Mouse (Mus musculus): ENCODE data around the gene Rab40c. TPM values are rescaled to one million over a fixed set of nuclear protein-coding genes. Genes with fewer than 3 reads are reported as not detected.

Gene Rab40c
- polyA plus RNA-seq, 1 experiment from 2014 or later: 19.3 TPM

GRCm38 (mm10) chr17:25913877-25914275 is 5.7 kb downstream of the Rab40c start:
- 43% methylated on average over 1 of the region's 1 CpGs for WGBS
- Histone ChIP-seq H3K27ac (ENCODE audit: low read length) (peak overlapping the region; percentile 10; the same call in 1 of the 2 replicates), H3K9me3 (ENCODE audit: low read length) (no peaks in the 10 kb centered on the region), H3K36me3 (ENCODE audit: insufficient read depth, low read length) (no peaks in the 10 kb centered on the region), H3K4me1 (ENCODE audit: insufficient read depth, low read depth, low read length) (peaks cover 8% of the 10 kb centered on the region; the same call in 1 of the 2 replicates), H3K9ac (replicated peaks; ENCODE audit: low read depth) (no peak overlapping the region), H3K4me3 (ENCODE audit: low read depth, low read length) (no peak overlapping the region), H3K4me2 (replicated peaks; ENCODE audit: low read depth, low read length) (0 out of 2 replicates have a peak overlapping the region, but pooled peaks have one; percentile 9), H3K27me3 (replicated peaks; ENCODE audit: insufficient read depth, low read length) (no peaks in the 10 kb centered on the region)
- ATAC-seq (no peak), DNase-seq (ENCODE audit: low spot score) (peak; percentile 31)
- no peak for TF ChIP-seq CTCF (IDR thresholded peaks at IDR 0.05)
- peak; percentile 56 for TF ChIP-seq EP300 (IDR thresholded peaks at IDR 0.05)

- H3K27ac ChIP-seq (ENCODE audit: low read length): no peak overlapping the region
- peak; percentile 49 for DNase-seq (ENCODE audit: low spot score)
- no peak for ATAC-seq
- WGBS: 62% methylated on average over 14 of the region's 14 CpGs
- H3K4me1 ChIP-seq (ENCODE audit: insufficient read depth, low read depth, low read length): peaks cover 8% of the 10 kb centered on the region; the same call in 1 of the 2 replicates
- H3K27me3 ChIP-seq (replicated peaks; ENCODE audit: insufficient read depth, low read length): no peaks in the 10 kb centered on the region
- H3K4me3 ChIP-seq (ENCODE audit: low read depth, low read length): no peak overlapping the region
- TF ChIP-seq CTCF (IDR thresholded peaks at IDR 0.05): no peak
- no peak for TF ChIP-seq EP300 (IDR thresholded peaks at IDR 0.05)
- H3K9me3 ChIP-seq (ENCODE audit: low read length): no peaks in the 10 kb centered on the region
- H3K9ac ChIP-seq (replicated peaks; ENCODE audit: low read depth): no peak overlapping the region
- no peaks in the 10 kb centered on the region for H3K36me3 ChIP-seq (ENCODE audit: insufficient read depth, low read length)
- 0 out of 2 replicates have a peak overlapping the region, but pooled peaks have one; percentile 9 for H3K4me2 ChIP-seq (replicated peaks; ENCODE audit: low read depth, low read length)
Observed at GRCm38 (mm10) chr17:25913186-25913876, 6.2 kb downstream of the Rab40c start.

DNA sequence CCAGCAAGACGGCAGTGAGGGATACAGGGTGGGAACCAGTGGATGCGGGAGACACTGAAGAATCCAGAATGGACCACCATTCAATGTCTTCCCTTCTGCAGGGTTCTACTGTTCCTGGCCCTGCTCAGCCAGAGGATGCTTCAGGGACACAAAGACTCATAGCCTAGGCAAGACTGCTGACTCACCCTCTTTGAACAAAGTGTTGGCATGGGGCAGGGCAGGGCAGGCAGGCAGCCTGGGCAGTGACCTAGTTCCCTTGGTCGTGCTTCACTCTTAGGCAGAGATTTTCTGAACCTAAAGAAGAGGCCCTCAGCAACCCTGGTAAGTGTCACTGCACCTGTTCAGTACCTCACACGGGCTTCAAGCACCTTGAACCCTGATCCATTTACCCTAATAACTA is 7.7 kb downstream of the Rab40c start:
- TF ChIP-seq CTCF (IDR thresholded peaks at IDR 0.05): no peak
- TF ChIP-seq EP300 (IDR thresholded peaks at IDR 0.05): no peak
- Histone ChIP-seq H3K4me2 (replicated peaks; ENCODE audit: low read depth, low read length) (no peak overlapping the region), H3K9ac (replicated peaks; ENCODE audit: low read depth) (no peak overlapping the region), H3K36me3 (ENCODE audit: insufficient read depth, low read length) (no peaks in the 10 kb centered on the region), H3K4me3 (ENCODE audit: low read depth, low read length) (no peak overlapping the region), H3K9me3 (ENCODE audit: low read length) (no peaks in the 10 kb centered on the region), H3K27me3 (replicated peaks; ENCODE audit: insufficient read depth, low read length) (no peaks in the 10 kb centered on the region), H3K27ac (ENCODE audit: low read length) (no peak overlapping the region), H3K4me1 (ENCODE audit: insufficient read depth, low read depth, low read length) (no peaks in the 10 kb centered on the region; the same call in 1 of the 2 replicates)
- 72% methylated on average over 4 of the region's 4 CpGs for WGBS
- ATAC-seq: peak; percentile 65
- DNase-seq (ENCODE audit: low spot score): peak; percentile 55

DNA sequence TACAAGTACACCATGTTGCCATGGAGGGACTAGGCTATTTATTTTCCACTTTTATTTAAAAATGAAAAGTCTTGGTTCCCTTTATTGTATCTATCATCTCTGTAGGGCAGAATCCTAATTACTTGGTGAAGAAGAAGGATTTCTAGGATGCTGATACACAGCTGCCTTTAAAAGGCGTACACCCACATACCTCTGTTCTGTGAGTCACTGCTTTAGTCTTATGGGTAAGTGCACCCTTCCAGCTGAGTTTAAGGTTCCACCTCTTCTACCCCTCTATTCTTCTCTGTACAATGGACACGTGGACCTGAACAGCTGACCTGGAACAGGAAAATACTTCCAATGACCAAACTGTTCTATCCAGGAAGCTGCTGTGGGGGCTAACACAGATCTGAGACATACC is 11.9 kb downstream of the Rab40c start:
- Histone ChIP-seq H3K27ac (ENCODE audit: low read length) (no peak overlapping the region), H3K36me3 (ENCODE audit: insufficient read depth, low read length) (no peaks in the 10 kb centered on the region), H3K27me3 (replicated peaks; ENCODE audit: insufficient read depth, low read length) (no peaks in the 10 kb centered on the region), H3K4me1 (ENCODE audit: insufficient read depth, low read depth, low read length) (no peaks in the 10 kb centered on the region), H3K4me2 (replicated peaks; ENCODE audit: low read depth, low read length) (no peak overlapping the region), H3K9me3 (ENCODE audit: low read length) (no peaks in the 10 kb centered on the region), H3K4me3 (ENCODE audit: low read depth, low read length) (no peak overlapping the region), H3K9ac (replicated peaks; ENCODE audit: low read depth) (no peak overlapping the region)
- TF ChIP-seq EP300 (IDR thresholded peaks at IDR 0.05) (no peak), CTCF (IDR thresholded peaks at IDR 0.05) (no peak)
- no peak for ATAC-seq
- 91% methylated on average over 2 of the region's 2 CpGs for WGBS
- DNase-seq (ENCODE audit: low spot score): no peak

DNA sequence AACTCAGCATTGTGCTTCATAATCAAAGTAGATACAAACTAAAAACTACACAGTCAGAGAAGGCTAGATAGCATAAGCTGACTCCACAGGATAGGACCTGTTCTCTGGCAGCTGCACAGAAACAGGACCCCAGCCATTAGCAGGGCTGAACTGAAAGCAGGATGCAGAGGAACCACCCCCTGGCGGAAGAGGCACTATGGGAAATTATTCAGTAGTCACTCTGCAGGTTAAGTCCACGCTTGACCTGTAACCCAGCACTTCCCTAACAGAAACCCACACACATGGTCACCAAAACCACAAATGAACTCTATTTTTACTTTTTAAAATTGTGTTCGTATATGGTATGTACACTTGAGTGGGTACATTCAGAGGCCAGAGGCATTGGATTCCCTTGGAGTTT is 16.5 kb downstream of the Rab40c start:
- TF ChIP-seq EP300 (IDR thresholded peaks at IDR 0.05): no peak
- no peak for TF ChIP-seq CTCF (IDR thresholded peaks at IDR 0.05)
- H3K27ac ChIP-seq (ENCODE audit: low read length): no peak overlapping the region
- no peak for ATAC-seq

DNA sequence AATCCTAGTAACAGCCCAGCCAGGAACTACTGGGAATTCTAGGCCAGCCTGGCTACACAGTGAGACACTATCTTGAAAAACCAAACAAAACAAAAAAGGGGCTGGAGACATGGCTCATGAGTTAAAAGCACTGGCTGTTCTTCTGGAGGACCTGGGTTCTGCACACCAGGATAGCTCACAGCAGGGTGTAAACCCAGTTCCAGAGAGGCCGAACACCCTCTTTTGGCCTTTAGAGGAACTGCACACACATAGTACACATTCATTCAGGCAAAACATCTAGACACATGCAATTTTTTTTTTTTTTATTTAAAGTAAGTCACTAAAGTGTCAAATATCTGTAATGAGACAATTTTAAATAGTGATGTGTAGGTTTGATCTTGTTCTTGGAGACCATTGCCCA is 19.3 kb downstream of the Rab40c start:
- Histone ChIP-seq H3K36me3 (ENCODE audit: insufficient read depth, low read length) (no peaks in the 10 kb centered on the region), H3K9ac (replicated peaks; ENCODE audit: low read depth) (no peak overlapping the region), H3K4me3 (ENCODE audit: low read depth, low read length) (no peak overlapping the region), H3K9me3 (ENCODE audit: low read length) (no peaks in the 10 kb centered on the region), H3K27ac (ENCODE audit: low read length) (no peak overlapping the region), H3K4me1 (ENCODE audit: insufficient read depth, low read depth, low read length) (no peaks in the 10 kb centered on the region), H3K27me3 (replicated peaks; ENCODE audit: insufficient read depth, low read length) (no peaks in the 10 kb centered on the region), H3K4me2 (replicated peaks; ENCODE audit: low read depth, low read length) (no peak overlapping the region)
- DNase-seq (ENCODE audit: low spot score): no peak
- TF ChIP-seq EP300 (IDR thresholded peaks at IDR 0.05): no peak
- no peak for TF ChIP-seq CTCF (IDR thresholded peaks at IDR 0.05)
- no peak for ATAC-seq
- 91% methylated on average over 1 of the region's 1 CpGs for WGBS

More for the DNA sequence above, 16.5 kb downstream of the Rab40c start:
- DNase-seq (ENCODE audit: low spot score): no peak
- H3K27me3 ChIP-seq (replicated peaks; ENCODE audit: insufficient read depth, low read length): no peaks in the 10 kb centered on the region
- H3K9me3 ChIP-seq (ENCODE audit: low read length): no peaks in the 10 kb centered on the region
- H3K4me1 ChIP-seq (ENCODE audit: insufficient read depth, low read depth, low read length): no peaks in the 10 kb centered on the region
- H3K36me3 ChIP-seq (ENCODE audit: insufficient read depth, low read length): no peaks in the 10 kb centered on the region
- H3K4me2 ChIP-seq (replicated peaks; ENCODE audit: low read depth, low read length): no peak overlapping the region
- H3K9ac ChIP-seq (replicated peaks; ENCODE audit: low read depth): no peak overlapping the region
- H3K4me3 ChIP-seq (ENCODE audit: low read depth, low read length): no peak overlapping the region
- 90% methylated on average over 3 of the region's 3 CpGs for WGBS

Measured in lung, postnatal 0 days (tissue).